Comparison of ENCODE assay signal across 24 mouse cellular contexts in the genomic region with DNA sequence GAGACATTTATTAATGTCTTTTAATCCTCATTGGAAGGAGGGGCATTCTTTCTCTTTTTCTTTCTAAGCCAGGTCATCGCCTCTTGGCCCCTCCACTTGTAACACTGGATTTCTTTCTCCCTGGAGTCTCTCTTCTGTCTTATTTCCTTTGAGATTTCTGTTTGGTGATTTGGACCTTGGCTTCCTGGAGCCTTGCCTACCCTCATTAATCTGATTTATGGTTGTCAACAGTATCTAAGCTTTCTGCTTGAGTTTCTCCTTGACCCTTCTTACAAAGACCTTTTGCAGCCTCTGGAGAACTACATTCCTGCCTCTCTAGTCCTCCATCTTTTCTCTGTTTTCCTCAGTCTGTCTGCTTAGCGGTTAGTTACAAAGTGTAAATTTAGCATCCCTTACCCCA. TPM values are rescaled to one million over a fixed set of nuclear protein-coding genes. Genes with fewer than 3 reads are reported as not detected.
A peak's percentile ranks its signal among the peaks of the same experiment; 100 is the strongest.
DNase-seq lines count a peak whose midpoint lies in the region; ATAC-seq lines count a peak whose summit lies in the region.
"Had no signal": no experiment of that assay in that cellular context is flagged by ENCODE, and none has a peak within 500 bp of the region (broad histone marks: within the 10 kb centered on the region; RNA-seq: fewer than 3 reads in every experiment).

No protein-coding gene starts in this region.

- no peak for ATAC-seq in erythroblast, adult 5-6 weeks (replicated peaks; ENCODE audit: low FRiP score, poor library complexity, severe bottlenecking)
- ATAC-seq: forebrain, embryonic 16.5 days; hindbrain, embryonic 16.5 days; intestine, embryonic 15.5 days; midbrain, embryonic 15.5 days; Patski had no signal

- peak; percentile 81 for DNase-seq in adrenal gland, adult 2 months
- no peak for DNase-seq in adrenal gland, postnatal 4 days (ENCODE audit: low spot score in 2 of 2)
- peak; percentile 62 for DNase-seq in 3T3-L1 (ENCODE audit: low read depth, low spot score)
- DNase-seq in adrenal gland, postnatal 14 days = peak; percentile 69
- DNase-seq in kidney, postnatal 10 days = peak; percentile 64
- DNase-seq in urinary bladder, postnatal 4 days (ENCODE audit: low spot score in 2 of 2) = no peak
- DNase-seq: cerebellum, adult 18-20 months; cerebellum, postnatal 25 days; gastrocnemius, postnatal 10 days; liver; lung, postnatal 4 days; right cerebral cortex, adult 18-20 months; right cerebral cortex, postnatal 4 days; thymus, adult 18-20 months; thymus, postnatal 36 days had no signal

RNA-seq across cellular contexts. Expression of a gene that starts 3.0 kb away (rescaled TPM):
- total RNA-seq in adrenal gland, adult 2 months (2021) = 1 to 10 TPM; 2.9 to 5.9 TPM
- polyA plus RNA-seq in adrenal gland, adult 2 months (2012; rRNA removed) = 34.9 and 38.6 TPM in 2 replicates
- 10 to 100 TPM; 10.0 to 15.7 TPM for total RNA-seq in adrenal gland, postnatal 4 days (2021)
- total RNA-seq in adrenal gland, postnatal 14 days (2021) = 3.1 and 6.0 TPM in 2 replicates
- not detected in 2 replicates for total RNA-seq in erythroblast, adult 5-6 weeks (2015; ENCODE audit: low replicate concordance)
- 0.98 TPM in 1 of 2 replicates, not detected in the other for total RNA-seq in erythroblast, adult 5-6 weeks (2017; ENCODE audit: low replicate concordance)

RNA-seq across cellular contexts. Expression of a gene that starts 3.0 kb away (rescaled TPM):
- 1 to 10 TPM; 3.9 to 6.6 TPM for total RNA-seq in adrenal gland, adult 2 months (2021)
- polyA plus RNA-seq in adrenal gland, adult 2 months (2012; rRNA removed) = 7.5 and 8.8 TPM in 2 replicates
- 10 to 100 TPM; 10.6 to 11.4 TPM for total RNA-seq in adrenal gland, postnatal 4 days (2021)
- 4.1 and 5.3 TPM in 2 replicates for total RNA-seq in adrenal gland, postnatal 14 days (2021)
- total RNA-seq in erythroblast, adult 5-6 weeks (2015; ENCODE audit: low replicate concordance) = 0.19 TPM in 1 of 2 replicates, not detected in the other
- 0.94 TPM in 1 of 2 replicates, not detected in the other for total RNA-seq in erythroblast, adult 5-6 weeks (2017; ENCODE audit: low replicate concordance)

RNA-seq across cellular contexts. Expression of a gene that starts 10.4 kb away (rescaled TPM):
- 100 to 1,000 TPM in 1 of 2 experiments, 10 to 100 TPM in 1; 95.3 to 112 TPM for total RNA-seq in adrenal gland, adult 2 months (2021)
- polyA plus RNA-seq in adrenal gland, adult 2 months (2012; rRNA removed) = 81.0 and 85.8 TPM in 2 replicates
- total RNA-seq in adrenal gland, postnatal 4 days (2021) = 10 to 100 TPM; 77.6 to 82.6 TPM
- total RNA-seq in adrenal gland, postnatal 14 days (2021) = 114 and 119 TPM in 2 replicates
- 21.7 and 33.9 TPM in 2 replicates for total RNA-seq in erythroblast, adult 5-6 weeks (2015; ENCODE audit: low replicate concordance)
- 6.6 and 14.8 TPM in 2 replicates for total RNA-seq in erythroblast, adult 5-6 weeks (2017; ENCODE audit: low replicate concordance)

RNA-seq across cellular contexts. Expression of a gene that starts 12.2 kb away (rescaled TPM):
- total RNA-seq in adrenal gland, adult 2 months (2021) = 10 to 100 TPM in 1 of 2 experiments, 1 to 10 TPM in 1; 7.6 to 19.7 TPM
- 30.1 and 48.9 TPM in 2 replicates for polyA plus RNA-seq in adrenal gland, adult 2 months (2012; rRNA removed)
- 10 to 100 TPM; 18.6 to 22.4 TPM for total RNA-seq in adrenal gland, postnatal 4 days (2021)
- 6.4 and 9.0 TPM in 2 replicates for total RNA-seq in adrenal gland, postnatal 14 days (2021)
- total RNA-seq in erythroblast, adult 5-6 weeks (2015; ENCODE audit: low replicate concordance) = not detected in 2 replicates
- total RNA-seq in erythroblast, adult 5-6 weeks (2017; ENCODE audit: low replicate concordance) = not detected in 2 replicates
- total RNA-seq: hematopoietic stem cell, adult 5-6 weeks; megakaryocyte-erythroid progenitor cell, adult 5-6 weeks had no signal
- polyA plus RNA-seq: forebrain, embryonic 16.5 days; hindbrain, embryonic 16.5 days; midbrain, embryonic 15.5 days; neural tube, embryonic 13.5 days had no signal

RNA-seq across cellular contexts. Expression of a gene that starts 16.9 kb away (rescaled TPM):
- 10 to 100 TPM; 48.1 to 52.6 TPM for total RNA-seq in adrenal gland, adult 2 months (2021)
- 93.2 and 131 TPM in 2 replicates for polyA plus RNA-seq in adrenal gland, adult 2 months (2012; rRNA removed)
- 10 to 100 TPM; 60.1 to 64.3 TPM for total RNA-seq in adrenal gland, postnatal 4 days (2021)
- total RNA-seq in adrenal gland, postnatal 14 days (2021) = 51.1 and 56.5 TPM in 2 replicates
- total RNA-seq in erythroblast, adult 5-6 weeks (2015; ENCODE audit: low replicate concordance) = 5.8 and 11.3 TPM in 2 replicates
- 13.8 and 18.5 TPM in 2 replicates for total RNA-seq in erythroblast, adult 5-6 weeks (2017; ENCODE audit: low replicate concordance)

Comparison
In these comparisons a context has a peak if more than half of its experiments do, and no peak if none do; other contexts are left out.
1. DNase-seq: peak in adrenal gland, adult 2 months (single experiment), 3T3-L1 (single experiment), adrenal gland, postnatal 14 days (single experiment) and kidney, postnatal 10 days (single experiment); none in adrenal gland, postnatal 4 days (0 of 2) and urinary bladder, postnatal 4 days (0 of 2).